Mouse (Mus musculus) v-Abl transformed pro-B cells (cell line): ENCODE measurements at regions not wholly inside any gene's neighbourhood (a gene's known extent, or its start where the extent isn't known, plus 50 kb on each side); places are given as distances from the start of the nearest gene placed in this dataset.

ENCODE experiments used
- in situ Hi-C, 2 experiments: fragments of 400-800 bp; cut with MboI; formaldehyde crosslinking; loops; one replicate each; pipeline ENCODE4 v1.15.1; 2025; ENCODE audit not compliant: unreplicated experiment in 2 of 2

DNA sequence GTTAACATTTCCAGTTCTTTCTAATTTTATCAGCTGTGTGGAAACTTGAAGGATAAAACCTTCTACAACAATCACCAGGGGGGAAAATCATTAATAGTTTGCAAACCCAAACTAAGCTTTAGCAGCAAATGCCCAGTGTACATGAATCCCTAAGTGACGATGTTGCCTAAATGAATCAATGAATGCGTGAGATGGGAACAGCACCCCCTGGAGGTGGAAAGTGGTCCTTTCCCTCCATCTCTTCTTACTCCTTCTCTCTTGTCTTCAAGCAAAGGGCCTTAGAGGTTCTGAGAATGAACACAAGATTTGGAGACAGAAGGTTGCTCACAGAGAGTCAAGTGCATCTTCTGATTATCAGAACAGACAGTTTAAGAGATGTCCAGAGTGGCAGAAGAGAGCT lies 129.1 kb upstream of the Daam1 start:
- in situ Hi-C loops = loop anchor here (25.0 kb wide), 1 partner anchor 789 kb away; no protein-coding TSS in a partner anchor

DNA sequence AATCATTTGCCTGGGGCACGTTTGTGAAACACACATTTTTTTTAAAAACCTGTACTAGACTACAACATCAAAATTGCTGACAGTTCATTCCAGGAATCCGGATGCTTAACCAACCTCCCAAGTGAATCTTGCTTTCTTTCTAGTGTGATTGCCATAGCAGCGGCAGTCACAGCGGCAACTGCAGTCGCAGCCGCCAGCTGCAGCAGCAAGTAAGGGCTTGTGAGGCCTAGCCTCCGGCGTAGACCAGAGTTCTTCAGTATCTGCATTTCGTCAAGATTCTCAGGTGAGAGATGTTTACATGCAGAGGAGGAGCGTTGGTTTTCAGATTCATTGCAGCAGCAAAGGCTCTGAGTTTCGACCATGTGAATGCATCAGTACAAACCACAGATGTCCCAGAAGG lies 128.7 kb upstream of the Daam1 start:
- in situ Hi-C loops = loop anchor here (25.0 kb wide), 1 partner anchor 790 kb away; no protein-coding TSS in a partner anchor

DNA sequence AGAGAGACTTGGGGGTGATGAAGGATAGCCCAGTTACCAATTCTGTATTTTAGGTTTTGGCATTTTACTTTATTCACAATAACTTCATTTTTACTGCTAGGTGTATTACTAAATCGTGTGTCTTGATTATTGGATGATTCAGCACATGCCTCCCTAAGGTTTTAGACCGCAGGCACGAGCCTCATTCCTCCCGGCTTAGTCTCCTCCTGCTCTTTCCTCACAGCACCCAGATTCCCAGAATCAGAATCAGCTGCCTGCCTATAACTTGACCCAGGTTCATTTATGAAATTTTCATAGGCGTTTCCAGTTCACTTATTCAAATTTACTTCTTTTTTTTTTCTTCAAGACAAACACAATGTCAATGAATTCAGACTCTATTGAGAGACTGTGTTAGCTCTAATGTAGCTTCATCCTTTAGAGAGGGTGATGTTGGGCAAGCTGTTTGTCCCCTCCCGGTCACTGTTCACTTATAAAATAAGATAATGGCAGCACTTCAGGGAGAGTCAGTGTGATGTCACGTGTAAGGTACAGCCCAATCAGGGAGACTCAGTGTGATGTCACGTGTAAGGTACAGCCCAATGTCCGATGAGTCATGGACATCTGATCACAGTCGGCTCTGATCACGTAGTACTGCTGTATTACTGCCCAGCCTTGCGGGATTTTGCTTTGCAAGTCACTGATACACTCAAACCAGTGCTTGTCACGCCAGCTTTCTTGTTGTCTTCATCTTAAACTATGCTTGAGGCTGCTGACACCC lies 127.6 kb upstream of the Daam1 start:
- in situ Hi-C loops = loop anchor here (25.0 kb wide), 1 partner anchor 791 kb away; no protein-coding TSS in a partner anchor

DNA sequence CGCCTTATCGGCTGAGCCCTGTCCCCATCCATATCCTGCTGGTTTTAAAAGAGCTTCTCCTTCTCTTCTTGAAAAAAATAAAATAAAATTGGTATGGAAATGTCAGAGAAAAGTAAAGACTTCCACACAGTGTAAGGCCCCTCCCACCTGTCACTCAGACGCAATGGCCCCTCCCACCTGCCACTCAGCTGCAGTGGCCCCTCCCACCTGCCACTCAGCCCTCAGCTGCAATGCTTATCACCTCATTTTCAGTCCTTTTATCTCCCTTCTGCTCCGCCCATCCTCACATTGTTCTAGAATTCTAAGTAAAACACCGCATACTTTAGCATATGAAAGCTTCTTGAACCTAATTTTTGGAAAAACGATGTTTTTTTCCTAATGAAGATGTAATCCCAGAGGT lies 126.4 kb upstream of the Daam1 start:
- in situ Hi-C loops = loop anchor here (25.0 kb wide), 1 partner anchor 792 kb away; no protein-coding TSS in a partner anchor

DNA sequence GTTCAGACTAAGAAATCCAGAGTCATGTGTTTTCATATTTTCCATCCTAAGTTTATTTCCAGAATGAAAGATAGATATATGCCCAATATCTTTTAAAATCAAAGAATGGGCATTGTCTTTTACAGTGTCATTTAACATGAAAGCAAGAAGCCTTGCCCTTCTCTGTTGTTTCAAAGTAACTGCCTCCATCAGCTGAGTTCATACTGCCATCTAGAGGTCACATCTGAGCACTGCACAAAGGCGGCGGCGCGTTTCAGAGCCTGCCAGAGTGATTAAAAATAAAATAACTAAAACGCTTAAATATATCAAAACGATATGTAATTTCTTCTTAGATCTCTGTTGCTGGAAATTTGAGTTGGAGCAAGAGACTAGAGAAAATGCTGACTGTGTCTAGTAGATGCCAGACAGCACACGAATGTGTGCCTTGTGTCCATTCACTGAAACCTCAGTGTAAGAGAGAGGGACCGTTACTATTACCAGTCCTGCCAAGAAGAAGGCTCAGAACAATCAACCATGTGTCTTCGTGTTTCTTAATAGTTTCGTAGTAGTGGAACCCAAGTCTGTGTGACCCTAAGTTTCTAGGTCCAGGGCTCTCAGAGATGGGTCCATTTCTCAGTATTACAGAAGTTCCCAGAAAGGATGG lies 123.0 kb upstream of the Daam1 start:
- in situ Hi-C loops = loop anchor here (25.0 kb wide), 1 partner anchor 796 kb away; no protein-coding TSS in a partner anchor

DNA sequence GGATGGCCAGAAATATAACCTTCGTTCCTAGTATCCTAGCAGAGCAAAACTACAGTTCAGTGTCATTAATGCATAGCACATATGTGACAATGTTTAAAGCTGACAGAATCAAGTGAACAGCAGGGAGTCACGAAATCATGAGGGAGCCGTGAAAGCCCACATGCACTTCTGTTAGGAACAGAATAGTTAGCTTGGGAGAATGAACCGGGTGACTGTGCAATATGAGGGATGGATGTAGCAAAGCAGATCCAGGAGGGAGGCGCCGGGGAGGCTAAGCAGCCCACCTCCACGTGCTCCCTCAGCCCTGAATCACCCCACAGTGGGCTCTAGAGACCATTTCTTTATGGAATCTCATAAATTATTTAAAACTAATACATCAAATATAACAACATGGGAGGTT lies 116.3 kb upstream of the Daam1 start:
- in situ Hi-C loops = loop anchor here (25.0 kb wide), 1 partner anchor 802 kb away; no protein-coding TSS in a partner anchor

DNA sequence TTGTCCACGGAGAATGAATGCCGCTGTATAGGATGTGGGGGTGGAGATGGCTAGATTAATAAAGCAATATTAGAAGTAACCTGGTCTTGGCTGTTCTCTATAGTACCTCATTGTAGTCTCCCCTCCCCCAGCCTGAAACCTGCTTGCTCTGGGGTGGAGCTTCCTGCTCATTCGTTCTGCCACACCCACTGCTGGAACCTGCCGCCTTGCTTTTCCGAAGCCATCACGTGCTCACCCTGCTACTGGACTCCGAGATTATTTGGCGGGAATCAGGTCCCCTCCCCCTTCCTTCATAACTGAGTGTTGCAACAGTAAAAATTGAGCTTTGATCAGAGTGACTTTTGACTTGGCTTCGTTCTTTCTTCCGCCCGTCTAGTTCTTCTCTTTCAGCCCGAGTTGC lies 112.5 kb upstream of the Daam1 start:
- in situ Hi-C loops = loop anchor here (25.0 kb wide), 1 partner anchor 806 kb away; no protein-coding TSS in a partner anchor

DNA sequence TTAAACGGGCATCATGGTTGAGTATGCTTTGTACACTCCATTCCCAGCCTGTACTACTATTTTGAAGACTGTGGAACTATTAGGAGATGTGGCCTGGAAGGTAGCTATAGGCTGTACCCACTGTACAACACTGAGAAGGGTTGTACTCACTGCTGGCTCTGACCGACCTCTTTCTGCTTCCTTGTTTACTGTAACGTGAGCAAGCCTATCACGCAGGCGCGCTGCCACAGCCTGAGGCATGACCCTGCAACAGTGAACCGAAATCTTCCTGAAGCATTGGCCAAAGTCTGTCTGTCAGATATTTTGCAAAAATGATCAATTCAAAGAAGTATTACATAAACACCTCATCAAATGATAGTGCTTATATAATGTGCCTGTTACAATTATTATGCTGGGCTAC lies 112.0 kb upstream of the Daam1 start:
- in situ Hi-C loops = loop anchor here (25.0 kb wide), 1 partner anchor 807 kb away; no protein-coding TSS in a partner anchor

DNA sequence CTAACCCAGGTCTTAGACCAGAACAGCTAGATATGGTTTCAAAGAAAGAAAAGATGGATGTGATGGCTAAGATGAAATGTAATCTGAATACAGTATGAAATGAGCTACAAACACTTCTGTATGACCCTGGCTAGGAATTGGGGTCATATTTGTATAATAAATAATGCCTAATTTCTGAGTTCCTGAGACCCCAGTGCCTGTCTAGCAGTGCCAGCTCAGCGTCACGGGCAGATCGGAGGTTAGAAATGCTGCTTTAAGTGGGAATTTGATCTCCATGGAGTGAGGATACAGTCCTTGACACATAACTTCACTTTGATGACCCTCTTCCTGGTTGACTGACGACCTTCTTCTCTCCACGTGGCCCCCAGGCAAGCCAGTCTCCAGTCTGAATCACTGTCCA lies 105.7 kb upstream of the Daam1 start:
- in situ Hi-C loops = no loop called here

DNA sequence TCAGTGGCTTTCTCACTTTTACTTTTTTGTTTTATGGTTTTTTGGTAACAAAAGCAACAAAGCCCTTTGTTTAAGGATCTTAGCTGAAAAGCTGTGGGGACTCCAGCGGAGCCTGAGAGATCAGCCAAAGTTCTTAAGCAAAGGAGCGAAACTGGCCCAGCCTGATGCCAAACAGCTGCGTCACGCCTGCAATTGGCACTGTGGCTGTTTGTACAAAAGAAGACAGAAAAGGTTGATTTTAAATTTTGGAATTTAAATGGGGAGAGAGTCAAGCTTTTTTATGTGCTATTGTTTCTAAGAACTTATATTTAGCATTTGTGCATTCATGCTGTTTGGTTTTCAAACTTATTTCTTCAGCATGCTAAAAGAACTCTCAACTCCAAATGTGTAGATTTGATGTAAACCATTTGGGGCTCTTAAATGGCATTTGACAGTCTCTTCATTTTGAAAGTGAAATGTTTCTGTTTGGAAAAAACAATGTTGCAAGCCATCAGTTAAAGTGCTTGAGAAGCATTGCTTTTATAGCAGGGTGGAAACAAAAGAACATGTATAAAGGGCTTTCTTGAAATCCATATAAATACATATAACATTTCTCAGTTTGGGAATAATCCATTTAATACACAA lies 105.1 kb upstream of the Daam1 start:
- in situ Hi-C loops = no loop called here

DNA sequence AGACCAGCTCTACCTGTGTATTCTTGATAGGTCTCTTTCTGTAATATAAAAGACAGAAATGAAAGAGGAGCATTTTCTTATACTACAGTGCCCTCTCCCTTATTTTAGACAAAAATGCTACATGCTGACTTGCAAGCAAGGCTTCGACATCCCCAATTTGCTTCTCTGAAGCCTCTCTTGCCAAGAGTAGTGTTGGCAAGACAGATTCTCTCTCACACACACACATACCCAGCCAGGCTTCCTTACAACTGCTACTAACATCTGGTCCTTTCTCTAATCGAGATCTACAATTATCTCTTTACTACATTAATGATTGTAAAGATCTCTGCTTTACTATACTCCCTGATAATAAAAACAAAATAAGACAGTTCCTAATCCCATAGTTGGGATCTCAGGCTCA lies 87.5 kb upstream of the Daam1 start:
- in situ Hi-C loops = no loop called here

DNA sequence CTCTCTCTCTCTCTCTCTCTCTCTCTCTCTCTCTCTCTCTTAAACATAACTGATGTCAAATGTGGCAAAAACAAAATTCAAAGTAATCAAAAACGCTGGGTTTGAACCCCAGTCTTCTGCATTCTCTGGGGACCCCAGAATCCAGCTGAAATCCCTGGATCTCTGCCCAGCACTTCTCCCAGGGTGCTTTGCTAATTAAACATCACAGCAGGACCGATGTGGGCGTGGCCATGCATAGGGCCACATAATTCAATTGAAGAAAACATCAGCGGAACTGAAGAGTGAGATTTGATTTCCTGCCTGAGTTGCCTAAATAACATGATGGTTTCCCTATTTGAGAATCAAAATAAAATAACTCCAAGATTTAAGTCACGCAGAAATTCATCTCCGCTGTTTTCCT lies 84.9 kb upstream of the Daam1 start:
- in situ Hi-C loops = no loop called here

DNA sequence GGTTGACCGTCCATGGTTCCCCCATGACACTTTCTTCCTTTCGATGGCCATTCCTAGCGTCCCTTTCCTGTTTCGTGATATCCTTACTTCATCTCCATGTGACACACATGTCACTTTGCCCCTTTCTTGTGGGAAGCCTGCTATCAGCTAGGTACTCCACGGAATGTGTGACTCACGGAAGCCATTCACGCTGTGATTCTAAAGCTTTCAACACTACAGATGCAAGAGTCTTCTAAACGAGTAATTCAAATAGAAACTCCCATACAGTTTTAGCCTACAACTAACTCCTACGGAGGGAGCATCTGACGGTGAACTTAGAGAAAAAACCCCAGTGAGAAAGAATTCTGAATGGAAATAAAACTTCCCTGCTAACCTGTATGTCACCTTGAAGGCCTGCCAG lies 83.5 kb upstream of the Daam1 start:
- in situ Hi-C loops = no loop called here

DNA sequence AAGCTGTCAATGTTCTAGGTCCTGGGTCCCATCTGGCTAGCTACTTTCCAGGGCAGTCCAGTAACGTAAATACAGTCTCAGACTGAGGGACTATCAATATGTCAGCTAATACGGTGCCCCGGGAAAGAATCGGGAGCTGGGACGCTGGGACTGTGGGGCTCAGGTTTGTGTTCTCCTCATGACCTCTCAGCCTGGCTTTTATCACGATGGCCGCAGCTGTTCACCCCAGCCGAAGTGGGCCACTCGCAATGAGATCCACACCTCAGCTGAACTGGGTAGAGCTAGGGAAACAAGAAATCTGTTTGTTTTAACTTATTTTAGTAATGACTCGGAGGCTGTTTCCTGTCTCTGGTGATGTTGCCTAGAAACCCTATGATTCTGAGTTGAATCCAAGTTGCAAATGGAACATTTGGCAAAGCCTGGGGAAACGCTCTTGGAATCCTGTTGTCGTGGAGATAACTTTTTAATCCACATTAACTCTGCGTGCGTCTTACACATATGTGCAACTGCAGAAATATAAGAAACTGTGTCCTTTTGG lies 83.0 kb upstream of the Daam1 start:
- in situ Hi-C loops = no loop called here

DNA sequence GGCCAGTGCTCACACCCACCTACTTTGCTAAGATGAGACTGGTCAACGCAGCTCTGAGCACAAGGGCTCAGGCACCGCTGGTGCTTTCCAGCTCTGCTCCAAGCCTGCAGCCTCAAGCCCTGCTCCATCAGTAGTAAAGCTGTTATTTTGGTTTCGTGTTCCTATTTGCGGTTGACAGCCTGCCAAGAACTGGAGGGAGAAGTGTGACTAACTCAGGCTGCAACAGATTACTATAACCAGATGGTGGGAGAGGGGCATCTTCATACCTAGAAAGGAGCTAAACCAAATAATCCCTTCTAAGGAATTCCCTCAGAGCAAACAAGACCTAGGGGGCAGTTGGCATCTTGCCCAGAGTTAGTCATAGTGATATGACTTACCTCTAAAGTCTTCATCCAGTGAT lies 82.1 kb upstream of the Daam1 start:
- in situ Hi-C loops = no loop called here

DNA sequence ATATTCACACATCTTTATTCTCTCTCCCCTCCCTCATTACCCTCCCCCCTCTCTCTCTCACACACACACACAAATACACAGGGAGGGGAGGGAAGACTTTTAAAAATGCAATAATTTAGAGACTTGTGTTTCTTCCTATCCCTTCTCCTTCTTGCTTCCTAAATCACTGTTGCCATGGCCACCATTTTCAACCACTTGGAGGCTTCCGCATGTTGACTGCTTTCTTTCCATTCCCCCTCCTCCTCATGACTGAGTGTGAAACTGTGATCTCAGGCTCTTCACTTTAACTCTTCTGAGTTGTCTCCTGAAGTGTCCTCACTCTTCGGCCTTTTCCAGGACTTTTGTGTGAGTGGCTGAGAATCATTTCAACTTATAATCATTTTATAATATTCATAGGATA lies 81.2 kb upstream of the Daam1 start:
- in situ Hi-C loops = loop anchor here (25.0 kb wide), 2 partner anchors 913 to 1238 kb away; partner anchors contain the start of gene Dhrs7 (in 1 of the 2)

DNA sequence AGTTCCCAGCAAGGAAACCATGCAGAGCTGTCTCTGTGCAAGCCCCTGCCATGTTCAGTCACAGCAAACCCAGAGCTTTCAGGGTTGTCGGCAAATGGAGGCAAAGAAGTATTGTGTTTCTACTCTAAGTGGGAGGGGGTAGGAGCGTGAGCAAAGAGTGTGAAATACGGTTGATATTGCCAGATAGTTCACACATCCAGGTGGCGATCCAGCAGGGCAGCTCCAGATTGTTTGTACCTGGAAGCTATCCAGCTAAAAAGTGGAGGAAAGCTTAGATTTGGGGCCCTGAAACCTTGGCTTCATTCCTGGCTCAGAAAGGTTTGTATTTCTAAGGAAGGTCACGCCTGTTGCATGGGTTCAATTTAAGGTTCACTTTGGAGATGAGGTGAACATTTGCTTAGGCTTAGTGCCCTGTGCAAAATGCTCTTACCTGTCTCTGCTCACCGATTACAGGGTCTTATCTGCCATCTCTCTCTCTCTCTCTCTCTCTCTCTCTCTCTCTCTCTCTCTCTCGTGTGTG lies 78.1 kb upstream of the Daam1 start:
- in situ Hi-C loops = loop anchor here (25.0 kb wide), 2 partner anchors 910 to 1234 kb away; partner anchors contain the start of gene Dhrs7 (in 1 of the 2)

DNA sequence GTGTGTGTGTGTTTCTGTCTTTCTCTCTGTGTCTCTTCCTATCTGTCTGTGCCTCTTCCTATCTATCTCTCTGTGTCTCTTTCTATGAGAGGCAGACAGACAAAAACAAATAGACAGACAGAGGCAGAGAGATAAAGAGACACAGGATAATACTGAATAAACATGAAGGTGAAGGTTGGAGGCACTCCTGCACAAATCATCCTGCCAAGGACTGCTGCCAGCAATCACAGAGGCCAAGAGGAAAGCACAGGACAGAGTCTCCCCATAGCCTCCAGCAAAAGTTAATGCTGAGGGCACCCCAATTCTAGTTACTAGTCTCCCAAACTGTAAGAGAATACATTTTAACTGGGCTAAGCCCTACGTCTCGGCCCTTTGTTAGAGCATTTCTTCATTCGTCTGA lies 77.6 kb upstream of the Daam1 start:
- in situ Hi-C loops = loop anchor here (25.0 kb wide), 2 partner anchors 909 to 1234 kb away; partner anchors contain the start of gene Dhrs7 (in 1 of the 2)

DNA sequence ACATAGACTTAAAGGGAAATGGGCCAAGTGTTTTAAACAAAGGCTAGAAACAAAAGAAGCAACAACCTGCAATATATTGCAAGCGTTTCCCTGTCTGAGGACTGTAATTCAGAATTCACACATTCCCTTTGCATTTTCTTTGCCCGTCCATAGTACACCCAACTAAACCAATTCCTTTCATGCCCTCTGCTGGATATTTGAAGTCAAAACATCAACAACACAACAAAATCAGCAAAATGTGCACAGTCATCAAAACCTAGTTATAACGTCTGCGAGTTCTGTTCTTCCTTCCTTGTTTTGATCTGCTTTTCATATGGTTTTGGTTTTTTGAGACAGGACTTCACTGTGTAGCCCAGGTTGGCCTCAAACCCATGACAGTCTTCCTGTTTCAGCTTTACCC lies 67.7 kb upstream of the Daam1 start:
- in situ Hi-C loops = loop anchor here (10.0 to 25.0 kb wide), 3 partner anchors 899 to 1224 kb away; partner anchors contain the start of gene Dhrs7 (in 1 of the 2)

DNA sequence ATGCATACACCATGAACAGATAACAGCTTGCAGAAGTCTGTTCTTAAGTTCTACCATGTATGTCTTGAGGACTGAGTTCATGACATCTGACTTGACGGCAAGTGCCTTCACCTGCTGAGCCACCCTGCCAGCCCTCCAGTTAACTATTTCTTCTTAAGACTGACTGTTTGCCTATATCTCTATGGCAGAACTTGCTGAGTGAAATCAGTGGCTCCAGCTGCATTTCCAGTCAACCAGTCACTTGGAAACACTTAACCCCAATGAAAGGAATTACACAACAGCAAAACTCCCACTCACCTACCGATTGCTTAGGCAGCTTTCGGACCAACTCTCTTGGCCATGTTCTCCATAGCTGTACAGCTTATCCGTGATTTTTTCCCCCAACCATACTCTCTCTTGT lies 64.8 kb upstream of the Daam1 start:
- in situ Hi-C loops = loop anchor here (10.0 to 25.0 kb wide), 3 partner anchors 896 to 1221 kb away; partner anchors contain the start of gene Dhrs7 (in 1 of the 2)
